Mouse (Mus musculus) intestine, postnatal 0 days (tissue): ENCODE measurements around the gene Ccnh. TPM values are rescaled to one million over a fixed set of nuclear protein-coding genes. Genes with fewer than 3 reads are reported as not detected.

Experiments
- ATAC-seq: fragments of 200-750 bp; cut with Nextera tagmentation; 2 replicates; pipeline ENCODE4 v1.8.0; 2017; ENCODE audit warnings: mild to moderate bottlenecking, moderate TSS enrichment, moderate library complexity
- H3K27ac ChIP-seq: fragments of 300-500 bp; sonication (generic); 2 replicates; pipeline ENCODE4 v1.5.1; 2014; ENCODE audit warnings: mild to moderate bottlenecking, low read depth, low read length, moderate library complexity
- H3K27me3 ChIP-seq: fragments of 300-500 bp; sonication (generic); replicated peaks from 2 replicates; pipeline ENCODE4 v1.6.1; 2014; ENCODE audit warnings: low read length, mixed read lengths; ENCODE audit not compliant: control insufficient read depth, insufficient read depth
- H3K36me3 ChIP-seq: fragments of 300-500 bp; sonication (generic); 2 replicates; pipeline ENCODE4 v1.6.1; 2014; ENCODE audit warnings: mild to moderate bottlenecking, moderate library complexity; ENCODE audit not compliant: control insufficient read depth, insufficient read depth
- H3K4me1 ChIP-seq: fragments of 300-500 bp; sonication (generic); replicated peaks from 2 replicates; pipeline ENCODE4 v1.6.1; 2014; ENCODE audit warnings: antibody characterized with exemption, low read length, mixed read lengths; ENCODE audit not compliant: control insufficient read depth, insufficient read depth
- H3K4me2 ChIP-seq: fragments of 300-500 bp; sonication (generic); replicated peaks from 2 replicates; pipeline ENCODE4 v1.6.1; 2014; ENCODE audit warnings: low read depth, mild to moderate bottlenecking, moderate library complexity
- H3K4me3 ChIP-seq: fragments of 300-500 bp; sonication (generic); 2 replicates; pipeline ENCODE4 v1.5.1; 2014; ENCODE audit warnings: low read depth, low read length
- H3K9ac ChIP-seq: fragments of 300-500 bp; sonication (generic); 2 replicates; pipeline ENCODE4 v1.6.1; 2014; ENCODE audit warnings: mild to moderate bottlenecking, low read depth, low read length
- H3K9me3 ChIP-seq: fragments of 300-500 bp; sonication (generic); 2 replicates; pipeline ENCODE4 v1.6.1; 2016; ENCODE audit warnings: mixed run types; ENCODE audit not compliant: control insufficient read depth
- CTCF ChIP-seq: sonication (generic); IDR thresholded peaks from 2 replicates; pipeline ENCODE4 v1.5.1; 2016; ENCODE audit warnings: low read depth, mild to moderate bottlenecking, control low read depth, antibody characterized with exemption, moderate library complexity
- WGBS: fragments of 180-500 bp; shearing (Covaris S2); extraction: QIAGEN DNeasy Blood & Tissue Kit; methylation state at CpG from one replicate; pipeline ENCODE4 v1.1.7; 2014; 5-methylcytosine and 5-hydroxymethylcytosine counted together
- polyA plus RNA-seq: library from polyadenylated mRNA; unstranded; fragments of >200 nt; fragmentation: Nextera tagmentation; extraction: Ambion mirVana; gene quantifications from 2 replicates; pipeline ENCODE4 v1.2.1, GENCODE M21; 2015

Gene Ccnh
- polyA plus RNA-seq, 1 experiment from 2014 or later = 50.8 TPM

GRCm38 (mm10) chr13:85189644-85190121, 475 bp downstream of the Ccnh start:
- H3K4me1 ChIP-seq = no peaks in the 10 kb centered on the region
- ATAC-seq = peak; percentile 78
- no peak; the same call in 1 of the 2 replicates for TF ChIP-seq CTCF
- H3K4me3 ChIP-seq = peak overlapping the region; percentile 93
- H3K9me3 ChIP-seq = no peaks in the 10 kb centered on the region
- H3K36me3 ChIP-seq = peaks cover 4% of the 10 kb centered on the region; the same call in 1 of the 2 replicates
- H3K4me2 ChIP-seq = peak overlapping the region; percentile 95
- H3K27ac ChIP-seq = peak overlapping the region; percentile 71
- no peaks in the 10 kb centered on the region for H3K27me3 ChIP-seq
- WGBS = 1% methylated on average over 17 of the region's 17 CpGs
- peak overlapping the region; percentile 81 for H3K9ac ChIP-seq

- Histone ChIP-seq H3K4me3 (no peak overlapping the region), H3K27me3 (no peaks in the 10 kb centered on the region), H3K4me1 (no peaks in the 10 kb centered on the region), H3K27ac (no peak overlapping the region), H3K9ac (no peak overlapping the region), H3K4me2 (no peak overlapping the region), H3K9me3 (no peaks in the 10 kb centered on the region), H3K36me3 (peaks cover 4% of the 10 kb centered on the region; the same call in 1 of the 2 replicates)
- no peak for TF ChIP-seq CTCF
- ATAC-seq = no peak
- 96% methylated on average over 2 of the region's 2 CpGs for WGBS
These were observed 2.0 kb downstream of the Ccnh start for GRCm38 (mm10) chr13:85191253-85191652.

GRCm38 (mm10) chr13:85207493-85207892, 18.3 kb downstream of the Ccnh start:
- H3K9me3 ChIP-seq = no peaks in the 10 kb centered on the region
- H3K36me3 ChIP-seq = peaks cover 21% of the 10 kb centered on the region
- H3K4me2 ChIP-seq = no peak overlapping the region
- no peaks in the 10 kb centered on the region for H3K4me1 ChIP-seq
- H3K9ac ChIP-seq = no peak overlapping the region
- H3K4me3 ChIP-seq = no peak overlapping the region
- ATAC-seq = no peak
- WGBS = 65% methylated on average over 2 of the region's 2 CpGs
- H3K27me3 ChIP-seq = no peaks in the 10 kb centered on the region
- no peak overlapping the region for H3K27ac ChIP-seq
- peak; percentile 64 for TF ChIP-seq CTCF

- no peaks in the 10 kb centered on the region for H3K9me3 ChIP-seq
- no peak overlapping the region for H3K4me3 ChIP-seq
- peaks cover 26% of the 10 kb centered on the region for H3K36me3 ChIP-seq
- no peak for TF ChIP-seq CTCF
- WGBS = 93% methylated on average over 6 of the region's 6 CpGs
- H3K9ac ChIP-seq = no peak overlapping the region
- no peak overlapping the region for H3K27ac ChIP-seq
- H3K4me2 ChIP-seq = no peak overlapping the region
- H3K4me1 ChIP-seq = no peaks in the 10 kb centered on the region
- no peak for ATAC-seq
- no peaks in the 10 kb centered on the region for H3K27me3 ChIP-seq
These were observed 19.4 kb downstream of the Ccnh start for GRCm38 (mm10) chr13:85208656-85209055.

- H3K9me3 ChIP-seq = no peaks in the 10 kb centered on the region
- H3K27ac ChIP-seq = no peak overlapping the region
- 48% methylated on average over 1 of the region's 1 CpGs for WGBS
- no peak overlapping the region for H3K9ac ChIP-seq
- H3K4me3 ChIP-seq = no peak overlapping the region
- no peak for ATAC-seq
- no peaks in the 10 kb centered on the region for H3K27me3 ChIP-seq
- H3K4me1 ChIP-seq = no peaks in the 10 kb centered on the region
- peaks cover 22% of the 10 kb centered on the region for H3K36me3 ChIP-seq
- no peak for TF ChIP-seq CTCF
- H3K4me2 ChIP-seq = no peak overlapping the region
These were observed 21.1 kb downstream of the Ccnh start for GRCm38 (mm10) chr13:85210353-85210752.

- TF ChIP-seq CTCF = no peak
- no peak for ATAC-seq
- H3K27ac ChIP-seq = no peak overlapping the region
- no peaks in the 10 kb centered on the region for H3K4me1 ChIP-seq
- 83% methylated on average over 4 of the region's 4 CpGs for WGBS
- H3K4me2 ChIP-seq = no peak overlapping the region
- H3K4me3 ChIP-seq = no peak overlapping the region
- no peaks in the 10 kb centered on the region for H3K9me3 ChIP-seq
- H3K9ac ChIP-seq = no peak overlapping the region
- H3K27me3 ChIP-seq = no peaks in the 10 kb centered on the region
- peaks cover 17% of the 10 kb centered on the region for H3K36me3 ChIP-seq
These were observed 29.4 kb downstream of the Ccnh start for GRCm38 (mm10) chr13:85218656-85219055.

GRCm38 (mm10) chr13:85238760-85239159, 49.6 kb downstream of the Ccnh start:
- Histone ChIP-seq H3K27me3 (no peaks in the 10 kb centered on the region), H3K9ac (no peak overlapping the region), H3K4me2 (no peak overlapping the region), H3K27ac (no peak overlapping the region), H3K4me3 (no peak overlapping the region), H3K4me1 (no peaks in the 10 kb centered on the region), H3K9me3 (no peaks in the 10 kb centered on the region), H3K36me3 (peaks cover 17% of the 10 kb centered on the region; the same call in 1 of the 2 replicates)
- no peak for TF ChIP-seq CTCF
- ATAC-seq = no peak
- WGBS = 89% methylated on average over 7 of the region's 7 CpGs

Other genes starting within 250 kb of the Ccnh start
- gene Rasa1, start 99.7 kb downstream of the Ccnh start, polyA plus RNA-seq = 29.6 TPM in 2 replicates